Mouse (Mus musculus): ENCODE results near the gene Sqor. TPM values are rescaled to one million over a fixed set of nuclear protein-coding genes. Genes with fewer than 3 reads are reported as not detected.
A peak's percentile ranks its signal among the peaks of the same experiment; 100 is the strongest.

Gene Sqor
- total RNA-seq (2021) = 10 to 100 TPM; 31.6 to 32.9 TPM

GRCm38 (mm10) chr2:122765071-122765793 lies at the start of gene Sqor:
TSS of gene Sqor (plus strand) at chr2:122765237.
- peak; percentile 82 to 85 for DNase-seq
- intact Hi-C loops (cut with DNase I) = no loop called here

- DNase-seq = no peak
- intact Hi-C loops (cut with DNase I) = no loop called here
Measured at GRCm38 (mm10) chr2:122716301-122716842, 48.7 kb upstream of the Sqor start.

- DNase-seq = no peak
- intact Hi-C loops (cut with DNase I) = no loop called here
Measured at GRCm38 (mm10) chr2:122719232-122719631, 45.8 kb upstream of the Sqor start.

DNA sequence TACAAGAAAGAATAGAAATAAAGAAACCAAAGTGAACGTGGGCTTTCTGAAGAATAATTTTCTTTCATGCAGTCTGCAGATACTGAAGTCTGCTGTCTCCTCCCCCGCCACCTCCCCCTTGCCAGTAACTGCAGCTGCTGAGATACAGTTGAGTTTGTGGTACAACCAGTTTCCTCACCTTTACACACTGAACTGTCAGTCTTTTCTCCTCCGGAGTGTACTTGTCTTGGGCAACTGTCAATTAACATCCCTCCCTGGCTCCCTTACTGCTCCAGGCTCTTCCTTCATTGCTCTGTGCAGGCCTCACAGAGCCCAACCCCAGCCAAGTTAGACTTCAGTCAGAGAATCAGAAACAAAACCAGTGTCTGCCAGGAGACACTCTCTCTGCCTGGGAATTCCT lies 44.5 kb upstream of the Sqor start:
- DNase-seq = no peak

DNA sequence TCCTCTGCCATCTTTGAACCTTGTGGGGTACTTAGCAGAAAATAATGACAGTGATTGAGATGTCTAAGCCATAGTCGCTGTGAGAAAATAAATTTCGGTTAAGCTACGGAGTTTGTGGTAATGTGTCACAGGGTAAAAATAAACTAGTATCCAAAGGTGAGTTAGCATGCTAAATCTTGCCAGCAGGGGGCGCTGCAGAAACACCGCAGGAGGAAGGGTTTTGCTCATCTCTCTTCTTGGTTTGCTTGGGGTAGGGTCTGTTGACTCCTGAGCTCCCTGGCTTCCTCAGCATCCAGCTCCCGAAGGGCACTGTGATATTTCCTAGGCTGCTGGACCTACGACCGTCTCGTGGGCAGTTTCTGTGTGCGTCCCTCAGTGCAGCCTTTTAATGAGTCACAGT lies 39.4 kb upstream of the Sqor start:
- DNase-seq = peak; percentile 30 to 62
- intact Hi-C loops (cut with DNase I) = loop anchor here (1.0 kb wide), 1 partner anchor 28 kb away; no protein-coding TSS in a partner anchor

More for the DNA sequence above, 44.5 kb upstream of the Sqor start:
- intact Hi-C loops (cut with DNase I) = no loop called here

GRCm38 (mm10) chr2:122731456-122731855 lies 33.6 kb upstream of the Sqor start:
- intact Hi-C loops (cut with DNase I) = no loop called here

DNA sequence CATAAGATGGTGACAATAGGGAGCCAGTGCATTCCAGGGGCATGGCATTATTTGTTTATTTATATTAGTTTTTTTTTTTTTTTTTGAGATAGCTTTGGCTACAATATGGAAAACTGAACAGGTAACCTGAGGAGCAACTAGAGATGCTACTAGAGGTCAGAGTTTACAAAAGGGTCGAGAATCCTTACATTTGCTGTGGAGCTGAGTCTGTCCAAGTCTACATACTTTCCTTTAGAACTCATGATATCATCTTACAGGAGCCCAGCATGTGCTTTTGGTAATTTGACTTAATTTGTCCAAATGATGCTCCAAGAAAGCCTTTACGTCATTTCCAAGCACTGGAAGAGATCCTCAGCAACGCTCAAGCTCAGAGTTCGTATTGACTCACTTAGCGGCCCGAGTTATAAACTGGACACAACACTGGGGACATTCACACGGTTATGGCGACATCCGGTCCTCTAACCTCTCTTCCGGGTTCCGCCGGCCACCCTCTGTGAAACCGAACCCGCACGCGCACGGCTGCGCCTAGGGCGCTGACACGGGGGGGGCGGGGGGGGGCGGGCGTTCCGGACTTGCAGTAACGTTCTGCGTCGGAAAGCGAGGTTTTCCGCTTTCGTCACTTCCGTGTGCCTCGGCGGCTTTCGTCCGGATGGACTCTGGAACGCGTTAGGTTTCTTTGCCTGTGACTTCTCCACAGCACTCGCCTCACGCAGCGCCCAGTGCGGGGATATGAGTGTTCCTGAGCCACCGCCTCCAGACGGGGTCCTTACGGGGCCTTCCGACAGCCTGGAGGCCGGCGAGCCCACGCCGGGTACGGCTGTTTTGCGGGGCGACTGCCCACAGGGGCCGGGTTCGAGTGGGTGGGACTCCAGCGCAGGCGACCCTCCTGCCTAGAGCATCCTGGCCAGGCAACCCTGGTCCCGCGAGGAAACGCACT lies 26.9 kb upstream of the Sqor start, which contains the start of gene Bloc1s6:
Bloc1s6 (plus strand) TSS at position 610 of the 937 bp plus-strand sequence.
- intact Hi-C loops (cut with DNase I) = loop anchor here (2.0 kb wide), 1 partner anchor 35 kb away; the partner anchor contains the start of gene Slc30a4
- DNase-seq = peak; percentile 89

More at GRCm38 (mm10) chr2:122731456-122731855, 33.6 kb upstream of the Sqor start:
- no peak for DNase-seq

DNA sequence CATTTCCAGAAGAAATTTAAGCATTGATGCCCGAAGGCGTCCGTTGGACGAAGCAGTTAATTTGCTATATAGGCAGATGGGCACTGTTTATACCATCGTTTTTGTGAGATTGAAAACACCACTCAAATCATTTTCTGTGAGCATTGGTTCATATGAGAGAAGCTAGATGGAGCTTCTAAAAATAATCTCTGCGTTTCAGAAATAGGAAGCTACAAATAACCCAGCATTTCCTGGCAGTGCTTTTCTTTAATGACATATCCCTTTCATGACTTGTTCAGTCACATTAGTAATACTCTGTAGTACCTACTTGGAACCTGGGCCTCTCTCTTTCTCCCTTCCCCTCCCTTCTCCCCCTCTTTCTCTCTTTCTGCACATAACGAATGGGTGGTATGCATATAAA lies 26.0 kb upstream of the Sqor start:
- intact Hi-C loops (cut with DNase I) = loop anchor here (2.0 kb wide), 1 partner anchor 36 kb away; the partner anchor contains the start of gene Slc30a4
- DNase-seq = no peak

DNA sequence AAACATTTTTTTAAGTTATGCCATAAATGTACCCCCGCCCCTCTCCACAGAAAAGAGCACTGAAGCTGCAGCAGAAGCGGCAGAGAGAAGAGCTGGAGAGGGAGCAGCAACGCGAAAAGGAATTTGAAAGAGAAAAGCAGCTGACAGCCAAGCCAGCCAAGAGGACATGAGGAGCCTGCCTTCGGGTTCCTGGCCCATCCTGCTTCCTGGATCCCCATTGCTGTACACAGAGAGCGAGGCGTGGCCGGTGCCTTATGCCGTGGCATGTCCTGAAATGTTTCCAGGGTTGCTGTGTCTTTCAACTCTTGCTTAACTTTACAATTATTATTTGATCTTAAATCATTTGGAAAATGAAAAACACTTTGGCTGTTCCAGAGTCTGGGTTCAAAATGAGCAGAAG lies 18.6 kb upstream of the Sqor start:
- intact Hi-C loops (cut with DNase I) = no loop called here
- peak in 1 of 2 experiments; percentile 22 for DNase-seq

DNA sequence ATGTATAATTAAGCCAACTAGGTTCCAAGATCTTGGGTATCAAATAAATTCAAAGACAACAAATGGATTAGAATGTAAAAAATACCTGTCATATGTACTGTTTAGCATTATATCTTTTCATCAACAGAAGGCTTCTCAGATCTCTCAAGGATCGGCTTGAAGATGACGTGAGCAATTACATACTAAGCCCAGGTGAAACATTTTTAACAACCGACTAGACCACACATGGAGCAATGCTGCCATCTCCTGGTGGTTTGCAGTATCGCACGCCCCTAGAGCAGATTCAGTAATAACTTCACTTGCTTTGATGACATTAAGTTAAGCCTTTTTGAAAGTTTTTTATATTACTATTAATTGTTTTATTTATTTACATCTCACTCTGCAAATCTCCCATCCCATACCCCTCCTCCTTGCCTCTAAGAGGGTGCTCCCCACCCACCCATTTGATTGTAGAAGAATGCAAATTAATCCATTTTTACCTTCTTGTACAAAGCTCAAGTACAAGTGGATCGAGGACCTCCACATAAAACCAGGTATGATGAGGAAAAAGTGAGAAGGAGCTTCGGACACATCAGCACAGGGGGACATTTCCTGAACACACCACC lies 11.2 kb upstream of the Sqor start:
- intact Hi-C loops (cut with DNase I) = loop anchor here (1.0 to 10.0 kb wide), 3 partner anchors 29 to 369 kb away; no protein-coding TSS in a partner anchor

DNA sequence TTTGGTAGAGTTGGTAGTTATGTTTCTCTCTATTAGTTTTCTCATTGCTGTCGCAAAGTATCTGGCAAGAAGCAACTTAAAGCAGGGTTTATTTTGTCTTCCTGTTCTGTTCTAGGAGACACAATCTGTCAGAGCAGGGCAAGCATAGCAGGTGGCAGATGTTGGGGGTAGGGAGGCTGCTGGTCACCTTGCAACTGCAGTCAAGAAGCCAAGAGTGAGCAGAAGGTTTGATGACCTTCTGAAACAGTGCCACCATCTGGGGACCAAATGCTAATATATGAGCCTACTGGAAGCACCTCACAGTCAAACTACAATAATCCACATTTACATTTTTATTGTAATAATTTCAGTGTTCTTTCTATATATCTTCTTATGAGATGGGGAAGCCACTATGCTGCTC lies 5.2 kb upstream of the Sqor start:
- no peak for DNase-seq
- intact Hi-C loops (cut with DNase I) = loop anchor here (5.0 to 10.0 kb wide), 3 partner anchors 95 to 375 kb away; no protein-coding TSS in a partner anchor

More for the DNA sequence above, 11.2 kb upstream of the Sqor start:
- DNase-seq = peak; percentile 57 to 77

- DNase-seq = no peak
- intact Hi-C loops (cut with DNase I) = no loop called here
Measured at GRCm38 (mm10) chr2:122762991-122763390, 2.0 kb upstream of the Sqor start.

- intact Hi-C loops (cut with DNase I) = no loop called here
- DNase-seq = no peak
Measured at GRCm38 (mm10) chr2:122764526-122764925, 511 bp upstream of the Sqor start.

- intact Hi-C loops (cut with DNase I) = no loop called here
- DNase-seq = no peak
Measured at GRCm38 (mm10) chr2:122765794-122766145, 733 bp downstream of the Sqor start.

DNA sequence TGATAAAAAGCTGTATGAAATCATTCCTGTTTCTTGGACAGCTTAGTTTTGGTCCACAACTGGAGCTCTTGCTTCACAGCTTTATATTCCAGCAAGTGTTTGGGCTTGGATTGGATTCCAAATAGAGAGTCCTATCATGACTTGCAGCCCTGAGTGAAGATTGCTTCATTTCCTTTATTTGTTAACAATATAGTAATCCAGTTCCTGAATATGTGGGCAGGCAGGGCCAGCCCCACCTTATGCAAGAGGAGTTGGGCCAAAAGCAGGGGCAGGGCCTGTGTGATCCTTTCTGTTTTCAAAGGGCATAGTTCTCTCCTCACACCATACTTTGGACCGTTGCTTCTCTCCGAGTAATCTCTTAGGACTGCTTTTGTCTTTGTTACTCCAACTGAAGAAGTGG lies 6.0 kb downstream of the Sqor start:
- intact Hi-C loops (cut with DNase I) = no loop called here
- peak in 1 of 2 experiments; percentile 19 for DNase-seq

DNA sequence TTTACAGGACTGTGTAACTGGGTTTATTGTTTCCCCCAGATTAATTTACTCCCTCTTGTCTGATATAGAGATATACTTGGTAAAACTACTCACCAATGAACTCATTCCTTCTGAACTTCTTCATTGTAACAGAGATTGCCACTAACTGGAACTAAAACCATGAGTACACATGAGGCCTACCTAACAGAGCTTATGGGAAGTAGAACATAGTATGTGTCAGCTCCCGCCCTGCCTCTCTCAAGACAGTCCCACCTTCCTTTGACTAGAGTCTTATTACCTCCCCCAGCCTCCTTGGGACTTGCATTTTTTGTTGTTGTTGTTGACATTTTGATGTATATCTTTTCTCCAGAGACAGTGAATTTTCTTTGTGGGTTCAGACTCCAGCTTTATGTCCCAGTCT lies 7.9 kb downstream of the Sqor start:
- no peak for DNase-seq
- intact Hi-C loops (cut with DNase I) = no loop called here

DNA sequence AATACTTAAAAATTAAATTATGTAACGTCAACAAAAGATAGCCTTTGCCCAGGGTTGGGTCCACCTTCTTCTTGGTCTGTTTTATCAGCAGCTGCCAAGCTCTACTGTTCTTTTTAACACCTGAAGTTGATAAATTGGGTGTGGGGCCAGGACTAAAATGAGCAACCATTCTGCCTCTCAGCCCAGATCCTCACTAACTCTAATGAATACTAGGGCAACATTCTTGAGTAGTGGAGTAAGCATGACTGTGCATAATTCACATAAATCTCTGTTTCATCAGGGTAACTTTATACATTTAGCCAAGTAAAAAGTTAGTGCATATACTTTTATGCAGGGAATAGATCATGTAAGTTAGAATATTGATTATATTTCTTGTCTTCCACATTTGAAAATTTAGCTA lies 10.5 kb downstream of the Sqor start:
- DNase-seq = no peak
- intact Hi-C loops (cut with DNase I) = no loop called here

GRCm38 (mm10) chr2:122776823-122777222 lies 11.8 kb downstream of the Sqor start:
- intact Hi-C loops (cut with DNase I) = no loop called here
- DNase-seq = no peak

DNA sequence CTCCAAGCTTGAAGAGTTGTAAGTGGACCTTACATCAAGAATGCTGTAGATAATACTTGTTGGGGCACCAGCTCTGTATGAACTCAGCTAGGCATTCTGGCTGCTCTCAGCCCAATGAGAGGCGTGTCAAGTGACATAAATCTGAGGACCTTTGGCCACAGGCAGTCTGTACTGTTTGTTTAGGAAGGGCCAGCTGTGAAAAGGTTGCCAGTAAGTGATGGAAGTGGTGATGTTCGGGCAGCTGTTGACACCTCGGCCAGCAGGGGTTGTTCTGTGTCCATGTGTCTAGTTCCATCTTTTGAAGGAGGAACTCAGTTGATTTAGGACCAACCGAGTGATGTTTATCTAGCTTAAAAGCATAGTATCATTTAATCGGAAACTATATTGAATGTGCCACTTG lies 14.9 kb downstream of the Sqor start:
- intact Hi-C loops (cut with DNase I) = no loop called here
- DNase-seq = no peak

DNA sequence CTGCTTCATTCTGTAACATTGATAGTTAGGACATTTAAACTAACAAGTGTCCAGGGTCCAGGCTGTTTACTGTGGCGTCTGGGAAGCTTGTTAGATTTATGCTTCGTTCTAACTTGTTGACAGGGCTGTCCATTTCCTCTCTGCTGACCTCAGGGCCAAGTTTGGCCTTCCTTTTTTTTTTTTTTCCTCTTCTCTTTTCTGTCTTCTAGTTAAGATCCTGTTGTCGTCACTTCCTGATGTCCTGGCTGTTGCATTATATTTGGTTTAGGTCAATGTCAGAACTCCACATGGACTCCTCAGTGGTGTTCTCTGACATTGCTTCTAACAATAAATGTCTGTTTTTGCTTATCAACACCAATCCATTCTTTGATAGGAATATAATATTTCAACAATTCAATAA lies 15.4 kb downstream of the Sqor start:
- intact Hi-C loops (cut with DNase I) = no loop called here
- DNase-seq = no peak
